Mouse (Mus musculus) C2C12 (cell line): ENCODE data around the gene Olfr1294.

Source experiments
- CEBPB ChIP-seq: IDR thresholded peaks from one replicate; pipeline ENCODE4 v1.6.1; 2011; ENCODE audit warnings: low read depth, mild to moderate bottlenecking, control low read depth, moderate library complexity
- CTCF ChIP-seq: IDR thresholded peaks from one replicate; pipeline ENCODE4 v1.5.1; 2011; ENCODE audit not compliant: control insufficient read depth, insufficient read depth, insufficient read length
- FOSL1 ChIP-seq: IDR thresholded peaks from one replicate; pipeline ENCODE4 v1.8.0; 2011; ENCODE audit warnings: mild to moderate bottlenecking, low read length; ENCODE audit not compliant: poor library complexity, insufficient read depth, severe bottlenecking
- MAX ChIP-seq: IDR thresholded peaks from one replicate; pipeline ENCODE4 v1.6.1; 2011; ENCODE audit warnings: mild to moderate bottlenecking, control low read depth
- MYOG ChIP-seq: IDR thresholded peaks from one replicate; pipeline ENCODE4 v1.6.1; 2011; ENCODE audit not compliant: control insufficient read depth, insufficient read length; ENCODE audit errors: extremely low read depth
- USF1 ChIP-seq: IDR thresholded peaks from one replicate; pipeline ENCODE4 v1.6.1; 2011; ENCODE audit warnings: low read depth, mild to moderate bottlenecking, control low read depth, moderate library complexity

GRCm38 (mm10) chr2:111540191-111540590, at the start of gene Olfr1294:
- no peak for TF ChIP-seq CTCF
- no peak for TF ChIP-seq FOSL1
- no peak for TF ChIP-seq USF1
- no peak for TF ChIP-seq MAX
- TF ChIP-seq MYOG: no peak
- no peak for TF ChIP-seq CEBPB
